Mouse (Mus musculus) stomach, postnatal 0 days (tissue): ENCODE data around the gene Sdsl. TPM values are rescaled to one million over a fixed set of nuclear protein-coding genes. Genes with fewer than 3 reads are reported as not detected.

Experiments used
- ATAC-seq: fragments of 200-750 bp; cut with Nextera tagmentation; 2 replicates; pipeline ENCODE4 v1.8.0; 2017; ENCODE audit not compliant: low FRiP score, low TSS enrichment
- DNase-seq: peaks from one replicate; pipeline ENCODE4 v3.0.0-alpha.2; 2016; ENCODE audit warnings: low spot score
- H3K27ac ChIP-seq: fragments of 300-500 bp; sonication (generic); replicated peaks from 2 replicates; pipeline ENCODE4 v1.5.1; 2014; ENCODE audit warnings: mild to moderate bottlenecking, control low read depth
- H3K27me3 ChIP-seq: fragments of 300-500 bp; sonication (generic); 2 replicates; pipeline ENCODE4 v1.6.1; 2014; ENCODE audit warnings: low read length; ENCODE audit not compliant: control insufficient read depth, insufficient read depth
- H3K36me3 ChIP-seq: fragments of 300-500 bp; sonication (generic); 2 replicates; pipeline ENCODE4 v1.6.1; 2014; ENCODE audit warnings: low read length, mixed read lengths; ENCODE audit not compliant: control insufficient read depth, insufficient read depth
- H3K4me1 ChIP-seq: fragments of 300-500 bp; sonication (generic); replicated peaks from 2 replicates; pipeline ENCODE4 v1.6.1; 2014; ENCODE audit warnings: antibody characterized with exemption; ENCODE audit not compliant: control insufficient read depth, insufficient read depth
- H3K4me2 ChIP-seq: fragments of 300-500 bp; sonication (generic); replicated peaks from 2 replicates; pipeline ENCODE4 v1.6.1; 2014; ENCODE audit warnings: low read depth, mild to moderate bottlenecking, control low read depth, moderate library complexity
- H3K4me3 ChIP-seq: fragments of 300-500 bp; sonication (generic); 2 replicates; pipeline ENCODE4 v1.5.1; 2014; ENCODE audit warnings: low read depth, low read length, control low read depth
- H3K9ac ChIP-seq: fragments of 300-500 bp; sonication (generic); 2 replicates; pipeline ENCODE4 v1.6.1; 2014; ENCODE audit warnings: mild to moderate bottlenecking, low read length, control low read depth, mixed read lengths
- H3K9me3 ChIP-seq: fragments of 300-500 bp; sonication (generic); 2 replicates; pipeline ENCODE4 v1.6.1; 2016; ENCODE audit warnings: low read length; ENCODE audit not compliant: control insufficient read depth
- CTCF ChIP-seq: IDR thresholded peaks from 2 replicates; pipeline ENCODE4 v1.5.1; 2016; ENCODE audit warnings: antibody characterized with exemption, low read depth, mild to moderate bottlenecking, moderate library complexity
- EP300 ChIP-seq: optimal IDR thresholded peaks from 2 replicates; pipeline ENCODE3; 2016; ENCODE audit warnings: antibody characterized with exemption
- WGBS: fragments of 180-500 bp; shearing (Covaris S2); extraction: QIAGEN DNeasy Blood & Tissue Kit; methylation state at CpG from one replicate; pipeline ENCODE4 v1.1.7; 2014; 5-methylcytosine and 5-hydroxymethylcytosine counted together
- polyA plus RNA-seq: library from polyadenylated mRNA; unstranded; fragments of >200 nt; fragmentation: Nextera tagmentation; extraction: Ambion mirVana; gene quantifications from 2 replicates; pipeline ENCODE4 v1.2.1, GENCODE M21; 2015

Sdsl gene
- polyA plus RNA-seq, 1 experiment from 2014 or later, result 16.8 TPM

DNA sequence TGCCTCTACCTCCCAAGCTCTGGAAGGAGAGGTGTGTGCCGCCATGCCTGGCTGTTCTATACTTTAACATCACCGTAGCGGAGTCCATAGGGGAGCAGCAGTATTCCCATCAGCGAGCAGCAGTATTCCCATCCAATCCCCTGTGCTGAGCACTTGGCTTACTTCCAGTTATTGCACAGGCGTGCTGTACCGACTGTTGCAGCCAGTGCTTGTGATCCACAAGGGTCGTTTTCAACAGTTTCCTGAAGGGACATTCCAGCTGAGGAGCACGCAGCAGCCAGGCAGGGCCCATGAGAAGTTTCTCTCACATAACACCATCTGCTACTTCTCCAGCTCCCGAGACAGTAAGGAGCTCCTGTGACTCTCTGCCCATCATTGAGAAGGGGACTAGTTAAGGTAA is 33.9 kb upstream of the Sdsl start:
- Histone ChIP-seq H3K9ac (no peak overlapping the region), H3K27me3 (no peaks in the 10 kb centered on the region), H3K36me3 (no peaks in the 10 kb centered on the region), H3K27ac (no peak overlapping the region), H3K4me2 (no peak overlapping the region), H3K9me3 (no peaks in the 10 kb centered on the region), H3K4me3 (no peak overlapping the region), H3K4me1 (0 out of 2 replicates have a peak, but pooled peaks cover 6% of the 10 kb centered on the region)
- WGBS, result 45% methylated on average over 9 of the region's 9 CpGs
- DNase-seq (no peak), ATAC-seq (no peak)
- TF ChIP-seq CTCF, result no peak
- no peak for TF ChIP-seq EP300

DNA sequence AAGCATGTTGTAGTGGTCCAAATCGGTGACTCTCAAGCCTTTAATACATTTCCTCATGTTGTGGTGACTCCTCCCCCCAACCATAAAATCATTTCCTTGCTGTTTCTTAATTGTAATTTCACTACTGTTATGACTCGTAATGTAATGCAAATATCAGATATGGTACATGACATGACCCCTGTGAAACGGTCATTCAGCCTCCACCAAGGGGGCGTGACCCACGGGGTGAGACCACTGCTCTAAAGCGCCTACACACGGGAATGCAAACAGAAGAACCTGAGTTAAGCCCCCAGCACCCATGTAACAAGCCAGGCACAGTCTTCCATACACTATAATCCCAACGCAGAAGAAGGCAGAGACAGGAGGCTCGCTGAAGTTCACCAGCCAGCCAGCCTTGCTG is 33.2 kb upstream of the Sdsl start:
- no peak overlapping the region for H3K4me2 ChIP-seq
- no peak overlapping the region for H3K4me3 ChIP-seq
- H3K4me1 ChIP-seq, result 0 out of 2 replicates have a peak, but pooled peaks cover 6% of the 10 kb centered on the region
- H3K9me3 ChIP-seq, result no peaks in the 10 kb centered on the region
- WGBS, result 55% methylated on average over 9 of the region's 9 CpGs
- DNase-seq (no peak), ATAC-seq (no peak)
- no peaks in the 10 kb centered on the region for H3K27me3 ChIP-seq
- TF ChIP-seq EP300 (no peak), CTCF (no peak)
- H3K27ac ChIP-seq, result no peak overlapping the region
- no peaks in the 10 kb centered on the region for H3K36me3 ChIP-seq
- H3K9ac ChIP-seq, result no peak overlapping the region

DNA sequence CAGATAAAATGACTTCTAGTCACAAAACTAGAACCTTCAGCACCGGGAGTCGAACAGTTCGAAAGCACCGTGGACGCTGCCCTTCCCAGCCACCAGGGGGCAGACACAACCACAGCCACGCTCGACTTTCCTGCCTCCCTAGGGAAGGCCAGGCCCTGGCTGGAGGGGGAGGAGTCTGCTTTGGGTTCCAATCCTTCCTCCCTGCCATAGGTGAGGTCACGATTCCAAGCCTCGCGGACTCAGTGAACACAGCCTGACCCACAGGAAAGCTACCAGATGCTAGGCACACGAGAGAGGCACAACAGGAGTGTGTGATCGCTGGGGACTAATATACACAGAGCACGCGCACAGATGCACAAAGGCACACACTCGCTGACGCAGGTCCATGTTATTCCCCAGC is 32.8 kb upstream of the Sdsl start:
- 20% methylated on average over 16 of the region's 16 CpGs for WGBS

GRCm38 (mm10) chr5:120503144-120503795 is 30.7 kb upstream of the Sdsl start, which contains the start of gene Plbd2:
Plbd2 (minus strand) TSS chr5:120503625.
- Histone ChIP-seq H3K27ac (no peak within 1 kb of the TSS; the same call in 1 of the 2 replicates), H3K4me3 (peak within 1 kb of the TSS; percentile 90), H3K9ac (peak within 1 kb of the TSS; percentile 90), H3K27me3 (no peaks in the 10 kb centered on the region), H3K4me2 (peak within 1 kb of the TSS; percentile 98), H3K9me3 (no peaks in the 10 kb centered on the region), H3K4me1 (0 out of 2 replicates have a peak, but pooled peaks cover 6% of the 10 kb centered on the region), H3K36me3 (no peaks in the 10 kb centered on the region)
- no peak for TF ChIP-seq CTCF
- TF ChIP-seq EP300, result no peak
- DNase-seq (peak; percentile 96), ATAC-seq (peak; percentile 72)
- under 1% methylated on average over 42 of the region's 55 CpGs for WGBS

More for the DNA sequence above, 32.8 kb upstream of the Sdsl start:
- H3K27ac ChIP-seq, result no peak overlapping the region
- H3K4me2 ChIP-seq, result no peak overlapping the region
- no peaks in the 10 kb centered on the region for H3K27me3 ChIP-seq
- H3K4me3 ChIP-seq, result no peak overlapping the region
- DNase-seq, result peak; percentile 80
- TF ChIP-seq CTCF (peak; percentile 98), EP300 (no peak)
- no peaks in the 10 kb centered on the region for H3K9me3 ChIP-seq
- H3K36me3 ChIP-seq, result no peaks in the 10 kb centered on the region
- H3K4me1 ChIP-seq, result 0 out of 2 replicates have a peak, but pooled peaks cover 6% of the 10 kb centered on the region
- no peak overlapping the region; the same call in 1 of the 2 replicates for H3K9ac ChIP-seq
- peak; percentile 57 for ATAC-seq

GRCm38 (mm10) chr5:120502675-120503143 is 30.1 kb upstream of the Sdsl start:
- 6% methylated on average over 12 of the region's 12 CpGs for WGBS
- Histone ChIP-seq H3K4me1 (0 out of 2 replicates have a peak, but pooled peaks cover 6% of the 10 kb centered on the region), H3K27ac (no peak overlapping the region), H3K36me3 (no peaks in the 10 kb centered on the region), H3K4me3 (peak overlapping the region; percentile 90), H3K27me3 (no peaks in the 10 kb centered on the region), H3K4me2 (peak overlapping the region; percentile 98), H3K9me3 (no peaks in the 10 kb centered on the region), H3K9ac (peak overlapping the region; percentile 90)
- DNase-seq, result peak; percentile 21
- peak; percentile 2; the same call in 1 of the 2 replicates for ATAC-seq
- no peak for TF ChIP-seq CTCF
- TF ChIP-seq EP300, result no peak

- DNase-seq (no peak), ATAC-seq (no peak)
- Histone ChIP-seq H3K4me1 (0 out of 2 replicates have a peak, but pooled peaks cover 6% of the 10 kb centered on the region), H3K4me2 (peak overlapping the region; percentile 98), H3K9ac (peak overlapping the region; percentile 90), H3K36me3 (no peaks in the 10 kb centered on the region), H3K4me3 (peak overlapping the region; percentile 90), H3K27me3 (no peaks in the 10 kb centered on the region), H3K27ac (no peak overlapping the region), H3K9me3 (no peaks in the 10 kb centered on the region)
- TF ChIP-seq CTCF (no peak), EP300 (no peak)
- WGBS, result 51% methylated on average over 9 of the region's 9 CpGs
These were observed 29.6 kb upstream of the Sdsl start for GRCm38 (mm10) chr5:120502147-120502621.
